Mouse (Mus musculus): Measurements from ENCODE around the gene Plch2. TPM values are rescaled to one million over a fixed set of nuclear protein-coding genes. Genes with fewer than 3 reads are reported as not detected.

Gene Plch2
- polyA plus RNA-seq, 1 experiment from 2014 or later, result 0.22 TPM

GRCm38 (mm10) chr4:155014244-155014643, 42.3 kb downstream of the Plch2 start:
- no peaks in the 10 kb centered on the region for H3K36me3 ChIP-seq (ENCODE audit: control insufficient read depth, insufficient read depth, low read length)
- H3K4me1 ChIP-seq (ENCODE audit: control insufficient read depth in 2 of 2, insufficient read depth in 2 of 2, low read length in 2 of 2), result peaks cover 0 to 4% of the 10 kb centered on the region in 2 experiments; a peak in 2 of 4 replicates
- no peak overlapping the region for H3K9ac ChIP-seq (ENCODE audit: low read length)
- H3K4me3 ChIP-seq (ENCODE audit: control insufficient read depth in 1 of 2, insufficient read depth in 1 of 2, low read depth in 1 of 2, low read length in 2 of 2), result no peak overlapping the region
- H3K27me3 ChIP-seq (ENCODE audit: control insufficient read depth, insufficient read depth, low read length), result peaks cover 22% of the 10 kb centered on the region
- no peak overlapping the region for H3K27ac ChIP-seq (replicated peaks in 1 of 2; ENCODE audit: control insufficient read depth in 1 of 2, insufficient read depth in 1 of 2, low read depth in 2 of 2, low read length in 2 of 2)
- no peaks in the 10 kb centered on the region for H3K9me3 ChIP-seq (ENCODE audit: control insufficient read depth, low read length)
- H3K4me2 ChIP-seq (ENCODE audit: low read length), result no peak overlapping the region
- WGBS, result 58% methylated on average over 14 of the region's 14 CpGs
- ATAC-seq (ENCODE audit: insufficient number of reproducible peaks, insufficient read depth, low FRiP score, low read depth), result no peak

GRCm38 (mm10) chr4:155012788-155013187, 43.8 kb downstream of the Plch2 start:
- peaks cover 16% of the 10 kb centered on the region for H3K27me3 ChIP-seq (ENCODE audit: control insufficient read depth, insufficient read depth, low read length)
- ATAC-seq (ENCODE audit: insufficient number of reproducible peaks, insufficient read depth, low FRiP score, low read depth), result no peak
- H3K9ac ChIP-seq (ENCODE audit: low read length), result no peak overlapping the region
- WGBS, result 6% methylated on average over 4 of the region's 4 CpGs
- no peak overlapping the region for H3K4me2 ChIP-seq (ENCODE audit: low read length)
- no peaks in the 10 kb centered on the region for H3K36me3 ChIP-seq (ENCODE audit: control insufficient read depth, insufficient read depth, low read length)
- no peaks in the 10 kb centered on the region for H3K4me1 ChIP-seq (ENCODE audit: control insufficient read depth in 2 of 2, insufficient read depth in 2 of 2, low read length in 2 of 2)
- H3K4me3 ChIP-seq (ENCODE audit: control insufficient read depth in 1 of 2, insufficient read depth in 1 of 2, low read depth in 1 of 2, low read length in 2 of 2), result no peak overlapping the region
- H3K27ac ChIP-seq (replicated peaks in 1 of 2; ENCODE audit: control insufficient read depth in 1 of 2, insufficient read depth in 1 of 2, low read depth in 2 of 2, low read length in 2 of 2), result no peak overlapping the region
- H3K9me3 ChIP-seq (ENCODE audit: control insufficient read depth, low read length), result no peaks in the 10 kb centered on the region

- H3K4me2 ChIP-seq (ENCODE audit: low read length), result no peak overlapping the region
- peaks cover 14% of the 10 kb centered on the region for H3K27me3 ChIP-seq (ENCODE audit: control insufficient read depth, insufficient read depth, low read length)
- H3K27ac ChIP-seq (replicated peaks in 1 of 2; ENCODE audit: control insufficient read depth in 1 of 2, insufficient read depth in 1 of 2, low read depth in 2 of 2, low read length in 2 of 2), result no peak overlapping the region
- H3K4me3 ChIP-seq (ENCODE audit: control insufficient read depth in 1 of 2, insufficient read depth in 1 of 2, low read depth in 1 of 2, low read length in 2 of 2), result no peak overlapping the region
- no peaks in the 10 kb centered on the region for H3K4me1 ChIP-seq (ENCODE audit: control insufficient read depth in 2 of 2, insufficient read depth in 2 of 2, low read length in 2 of 2)
- 59% methylated on average over 2 of the region's 2 CpGs for WGBS
- no peak overlapping the region for H3K9ac ChIP-seq (ENCODE audit: low read length)
- no peaks in the 10 kb centered on the region for H3K36me3 ChIP-seq (ENCODE audit: control insufficient read depth, insufficient read depth, low read length)
- no peaks in the 10 kb centered on the region for H3K9me3 ChIP-seq (ENCODE audit: control insufficient read depth, low read length)
- ATAC-seq (ENCODE audit: insufficient number of reproducible peaks, insufficient read depth, low FRiP score, low read depth), result no peak
These were observed 44.5 kb downstream of the Plch2 start for GRCm38 (mm10) chr4:155012115-155012514.

GRCm38 (mm10) chr4:155011312-155012025, 45.1 kb downstream of the Plch2 start:
- Histone ChIP-seq H3K4me2 (ENCODE audit: low read length) (no peak overlapping the region), H3K36me3 (ENCODE audit: control insufficient read depth, insufficient read depth, low read length) (no peaks in the 10 kb centered on the region), H3K27me3 (ENCODE audit: control insufficient read depth, insufficient read depth, low read length) (peaks cover 9% of the 10 kb centered on the region; the same call in 1 of the 2 replicates), H3K9me3 (ENCODE audit: control insufficient read depth, low read length) (no peaks in the 10 kb centered on the region), H3K4me3 (ENCODE audit: control insufficient read depth in 1 of 2, insufficient read depth in 1 of 2, low read depth in 1 of 2, low read length in 2 of 2) (no peak overlapping the region), H3K9ac (ENCODE audit: low read length) (no peak overlapping the region), H3K4me1 (ENCODE audit: control insufficient read depth in 2 of 2, insufficient read depth in 2 of 2, low read length in 2 of 2) (no peaks in the 10 kb centered on the region), H3K27ac (replicated peaks in 1 of 2; ENCODE audit: control insufficient read depth in 1 of 2, insufficient read depth in 1 of 2, low read depth in 2 of 2, low read length in 2 of 2) (no peak overlapping the region)
- WGBS, result 67% methylated on average over 8 of the region's 8 CpGs
- no peak for ATAC-seq (ENCODE audit: insufficient number of reproducible peaks, insufficient read depth, low FRiP score, low read depth)

- no peaks in the 10 kb centered on the region for H3K4me1 ChIP-seq (ENCODE audit: control insufficient read depth in 2 of 2, insufficient read depth in 2 of 2, low read length in 2 of 2)
- 73% methylated on average over 5 of the region's 5 CpGs for WGBS
- H3K27me3 ChIP-seq (ENCODE audit: control insufficient read depth, insufficient read depth, low read length), result peaks cover 9% of the 10 kb centered on the region; the same call in 1 of the 2 replicates
- no peak overlapping the region for H3K9ac ChIP-seq (ENCODE audit: low read length)
- no peaks in the 10 kb centered on the region for H3K36me3 ChIP-seq (ENCODE audit: control insufficient read depth, insufficient read depth, low read length)
- no peak overlapping the region for H3K4me2 ChIP-seq (ENCODE audit: low read length)
- no peak for ATAC-seq (ENCODE audit: insufficient number of reproducible peaks, insufficient read depth, low FRiP score, low read depth)
- no peak overlapping the region for H3K27ac ChIP-seq (replicated peaks in 1 of 2; ENCODE audit: control insufficient read depth in 1 of 2, insufficient read depth in 1 of 2, low read depth in 2 of 2, low read length in 2 of 2)
- no peak overlapping the region for H3K4me3 ChIP-seq (ENCODE audit: control insufficient read depth in 1 of 2, insufficient read depth in 1 of 2, low read depth in 1 of 2, low read length in 2 of 2)
- H3K9me3 ChIP-seq (ENCODE audit: control insufficient read depth, low read length), result no peaks in the 10 kb centered on the region
These were observed 45.7 kb downstream of the Plch2 start for GRCm38 (mm10) chr4:155010870-155011269.

- no peak overlapping the region for H3K27ac ChIP-seq (replicated peaks in 1 of 2; ENCODE audit: control insufficient read depth in 1 of 2, insufficient read depth in 1 of 2, low read depth in 2 of 2, low read length in 2 of 2)
- H3K4me3 ChIP-seq (ENCODE audit: control insufficient read depth in 1 of 2, insufficient read depth in 1 of 2, low read depth in 1 of 2, low read length in 2 of 2), result no peak overlapping the region
- no peak overlapping the region for H3K9ac ChIP-seq (ENCODE audit: low read length)
- ATAC-seq (ENCODE audit: insufficient number of reproducible peaks, insufficient read depth, low FRiP score, low read depth), result no peak
- peaks cover 7% of the 10 kb centered on the region; the same call in 1 of the 2 replicates for H3K27me3 ChIP-seq (ENCODE audit: control insufficient read depth, insufficient read depth, low read length)
- no peaks in the 10 kb centered on the region for H3K4me1 ChIP-seq (ENCODE audit: control insufficient read depth in 2 of 2, insufficient read depth in 2 of 2, low read length in 2 of 2)
- H3K9me3 ChIP-seq (ENCODE audit: control insufficient read depth, low read length), result no peaks in the 10 kb centered on the region
- 69% methylated on average over 3 of the region's 3 CpGs for WGBS
- no peaks in the 10 kb centered on the region for H3K36me3 ChIP-seq (ENCODE audit: control insufficient read depth, insufficient read depth, low read length)
- H3K4me2 ChIP-seq (ENCODE audit: low read length), result no peak overlapping the region
These were observed 47.4 kb downstream of the Plch2 start for GRCm38 (mm10) chr4:155009216-155009615.

- H3K4me2 ChIP-seq (ENCODE audit: low read length), result no peak overlapping the region
- no peak overlapping the region for H3K4me3 ChIP-seq (ENCODE audit: control insufficient read depth in 1 of 2, insufficient read depth in 1 of 2, low read depth in 1 of 2, low read length in 2 of 2)
- H3K4me1 ChIP-seq (ENCODE audit: control insufficient read depth in 2 of 2, insufficient read depth in 2 of 2, low read length in 2 of 2), result no peaks in the 10 kb centered on the region
- no peak overlapping the region for H3K9ac ChIP-seq (ENCODE audit: low read length)
- H3K27me3 ChIP-seq (ENCODE audit: control insufficient read depth, insufficient read depth, low read length), result 0 out of 2 replicates have a peak, but pooled peaks cover 1% of the 10 kb centered on the region
- no peak overlapping the region for H3K27ac ChIP-seq (replicated peaks in 1 of 2; ENCODE audit: control insufficient read depth in 1 of 2, insufficient read depth in 1 of 2, low read depth in 2 of 2, low read length in 2 of 2)
- no peak for ATAC-seq (ENCODE audit: insufficient number of reproducible peaks, insufficient read depth, low FRiP score, low read depth)
- H3K36me3 ChIP-seq (ENCODE audit: control insufficient read depth, insufficient read depth, low read length), result no peaks in the 10 kb centered on the region
- H3K9me3 ChIP-seq (ENCODE audit: control insufficient read depth, low read length), result no peaks in the 10 kb centered on the region
These were observed 48.5 kb downstream of the Plch2 start for GRCm38 (mm10) chr4:155008075-155008474.

GRCm38 (mm10) chr4:155007641-155008040, 48.9 kb downstream of the Plch2 start:
- H3K4me2 ChIP-seq (ENCODE audit: low read length), result no peak overlapping the region
- no peaks in the 10 kb centered on the region for H3K27me3 ChIP-seq (ENCODE audit: control insufficient read depth, insufficient read depth, low read length)
- H3K4me3 ChIP-seq (ENCODE audit: control insufficient read depth in 1 of 2, insufficient read depth in 1 of 2, low read depth in 1 of 2, low read length in 2 of 2), result no peak overlapping the region
- ATAC-seq (ENCODE audit: insufficient number of reproducible peaks, insufficient read depth, low FRiP score, low read depth), result no peak
- H3K36me3 ChIP-seq (ENCODE audit: control insufficient read depth, insufficient read depth, low read length), result no peaks in the 10 kb centered on the region
- H3K9ac ChIP-seq (ENCODE audit: low read length), result no peak overlapping the region
- no peaks in the 10 kb centered on the region for H3K4me1 ChIP-seq (ENCODE audit: control insufficient read depth in 2 of 2, insufficient read depth in 2 of 2, low read length in 2 of 2)
- WGBS, result 78% methylated on average over 3 of the region's 3 CpGs
- H3K27ac ChIP-seq (replicated peaks in 1 of 2; ENCODE audit: control insufficient read depth in 1 of 2, insufficient read depth in 1 of 2, low read depth in 2 of 2, low read length in 2 of 2), result no peak overlapping the region
- no peaks in the 10 kb centered on the region for H3K9me3 ChIP-seq (ENCODE audit: control insufficient read depth, low read length)

Data from heart, embryonic 14.5 days (tissue).